Mouse (Mus musculus) frontal cortex, postnatal 36 days (tissue): ENCODE data around the gene Rassf5.
A peak's percentile ranks its signal among the peaks of the same experiment; 100 is the strongest.
"Not testable (repeated sequence)": the region's sequence is repeated elsewhere in the genome, so short reads cannot be mapped to it uniquely, and the experiment has no call there.

Experiments used
- DNase-seq, 2 experiments: peaks; one replicate each; pipeline ENCODE4 v3.0.0; 2022; ENCODE audit warnings: low spot score in 2 of 2

Gene Rassf5

GRCm38 (mm10) chr1:131259632-131260308, 14.7 kb upstream of the Rassf5 start:
- DNase-seq, result no peak

- no peak for DNase-seq
Observed at GRCm38 (mm10) chr1:131257288-131257687, 12.2 kb upstream of the Rassf5 start.

- not testable (repeated sequence) for DNase-seq
Observed at GRCm38 (mm10) chr1:131252516-131253250, 7.6 kb upstream of the Rassf5 start.

GRCm38 (mm10) chr1:131246433-131247395, 1.7 kb upstream of the Rassf5 start:
- peak in 1 of 2 experiments; percentile 63 for DNase-seq

GRCm38 (mm10) chr1:131245926-131246325, 868 bp upstream of the Rassf5 start:
- DNase-seq, result peak in 1 of 2 experiments; percentile 57

- DNase-seq, result no peak
Observed at GRCm38 (mm10) chr1:131244536-131245088, 446 bp downstream of the Rassf5 start.

- no peak for DNase-seq
Observed at GRCm38 (mm10) chr1:131242956-131243355, 2.1 kb downstream of the Rassf5 start.

- no peak for DNase-seq
Observed at GRCm38 (mm10) chr1:131239576-131240193, 5.4 kb downstream of the Rassf5 start.

- no peak for DNase-seq
Observed at GRCm38 (mm10) chr1:131238931-131239381, 6.1 kb downstream of the Rassf5 start.

GRCm38 (mm10) chr1:131236077-131236476, 9.0 kb downstream of the Rassf5 start:
- DNase-seq, result no peak

GRCm38 (mm10) chr1:131233527-131233926, 11.5 kb downstream of the Rassf5 start:
- no peak for DNase-seq

- no peak for DNase-seq
Observed at GRCm38 (mm10) chr1:131228659-131229058, 16.4 kb downstream of the Rassf5 start.

GRCm38 (mm10) chr1:131228225-131228624, 16.8 kb downstream of the Rassf5 start:
- DNase-seq, result no peak

GRCm38 (mm10) chr1:131224848-131225471, 20.1 kb downstream of the Rassf5 start:
- DNase-seq, result no peak

- no peak for DNase-seq
Observed at GRCm38 (mm10) chr1:131223345-131223744, 21.7 kb downstream of the Rassf5 start.

- DNase-seq, result no peak
Observed at GRCm38 (mm10) chr1:131221822-131222590, 23.1 kb downstream of the Rassf5 start.

GRCm38 (mm10) chr1:131218933-131219332, 26.1 kb downstream of the Rassf5 start:
- no peak for DNase-seq

- no peak for DNase-seq
Observed at GRCm38 (mm10) chr1:131213361-131213760, 31.7 kb downstream of the Rassf5 start.

- DNase-seq, result no peak
Observed at GRCm38 (mm10) chr1:131212956-131213355, 32.1 kb downstream of the Rassf5 start.

GRCm38 (mm10) chr1:131211655-131212054, 33.4 kb downstream of the Rassf5 start:
- no peak for DNase-seq
